Mouse (Mus musculus): ENCODE results near the gene Gcsh. TPM values are rescaled to one million over a fixed set of nuclear protein-coding genes. Genes with fewer than 3 reads are reported as not detected.

Gcsh gene
- total and polyA plus RNA-seq, 2 experiments from 2014 or later, result 46.5 to 93.9 TPM

- no peak overlapping the region for H3K4me2 ChIP-seq (ENCODE audit: low read depth, low read length, poor library complexity, severe bottlenecking)
- TF ChIP-seq CTCF (IDR thresholded peaks at IDR 0.05), result peak; percentile 86
- 15% methylated on average over 4 of the region's 4 CpGs for WGBS
These were observed 13.2 kb downstream of the Gcsh start for GRCm38 (mm10) chr8:116980117-116980516.

GRCm38 (mm10) chr8:116978631-116979256 is 14.6 kb downstream of the Gcsh start, which contains the start of gene 1700030J22Rik:
1700030J22Rik (minus strand) TSS chr8:116978959.
- TF ChIP-seq CTCF (IDR thresholded peaks at IDR 0.05), result peak; percentile 51; the same call in 1 of the 2 replicates
- Histone ChIP-seq H3K9me3 (ENCODE audit: low read length) (no peaks in the 10 kb centered on the region), H3K9ac (replicated peaks; ENCODE audit: low read length, poor library complexity, severe bottlenecking) (peak within 1 kb of the TSS; percentile 47), H3K4me1 (ENCODE audit: insufficient read depth, low read length) (no peaks in the 10 kb centered on the region), H3K27ac (ENCODE audit: low read depth, low read length) (0 out of 2 replicates have a peak within 1 kb of the TSS, but pooled peaks have one; percentile 38), H3K4me2 (ENCODE audit: low read depth, low read length, poor library complexity, severe bottlenecking) (peak within 1 kb of the TSS; percentile 80), H3K36me3 (ENCODE audit: insufficient read depth, low read length) (no peaks in the 10 kb centered on the region), H3K27me3 (ENCODE audit: insufficient read depth, low read length) (no peaks in the 10 kb centered on the region), H3K4me3 (ENCODE audit: low read depth, low read length) (peak within 1 kb of the TSS; percentile 83)
- DNase-seq (ENCODE audit: low spot score) (peak; percentile 99), ATAC-seq (ENCODE audit: low FRiP score) (peak; percentile 99)
- under 1% methylated on average over 46 of the region's 46 CpGs for WGBS

More at GRCm38 (mm10) chr8:116980117-116980516, 13.2 kb downstream of the Gcsh start:
- Histone ChIP-seq H3K36me3 (ENCODE audit: insufficient read depth, low read length) (no peaks in the 10 kb centered on the region), H3K27me3 (ENCODE audit: insufficient read depth, low read length) (no peaks in the 10 kb centered on the region), H3K9me3 (ENCODE audit: low read length) (no peaks in the 10 kb centered on the region), H3K4me3 (ENCODE audit: low read depth, low read length) (no peak overlapping the region), H3K9ac (replicated peaks; ENCODE audit: low read length, poor library complexity, severe bottlenecking) (no peak overlapping the region), H3K4me1 (ENCODE audit: insufficient read depth, low read length) (no peaks in the 10 kb centered on the region), H3K27ac (ENCODE audit: low read depth, low read length) (no peak overlapping the region)
- no peak for ATAC-seq (ENCODE audit: low FRiP score)
- peak; percentile 79 for DNase-seq (ENCODE audit: low spot score)

- H3K27ac ChIP-seq (ENCODE audit: low read depth, low read length), result 0 out of 2 replicates have a peak overlapping the region, but pooled peaks have one; percentile 38
- ATAC-seq (ENCODE audit: low FRiP score) (no peak), DNase-seq (ENCODE audit: low spot score) (no peak)
- peak overlapping the region; percentile 83 for H3K4me3 ChIP-seq (ENCODE audit: low read depth, low read length)
- no peaks in the 10 kb centered on the region for H3K4me1 ChIP-seq (ENCODE audit: insufficient read depth, low read length)
- H3K9ac ChIP-seq (replicated peaks; ENCODE audit: low read length, poor library complexity, severe bottlenecking), result peak overlapping the region; percentile 47
- H3K4me2 ChIP-seq (ENCODE audit: low read depth, low read length, poor library complexity, severe bottlenecking), result peak overlapping the region; percentile 80
- H3K9me3 ChIP-seq (ENCODE audit: low read length), result no peaks in the 10 kb centered on the region
- WGBS, result 32% methylated on average over 8 of the region's 8 CpGs
- no peaks in the 10 kb centered on the region; the same call in 1 of the 2 replicates for H3K36me3 ChIP-seq (ENCODE audit: insufficient read depth, low read length)
- no peaks in the 10 kb centered on the region for H3K27me3 ChIP-seq (ENCODE audit: insufficient read depth, low read length)
- TF ChIP-seq CTCF (IDR thresholded peaks at IDR 0.05), result no peak
These were observed 15.3 kb downstream of the Gcsh start for GRCm38 (mm10) chr8:116978052-116978451.

GRCm38 (mm10) chr8:116975606-116976005 is 17.7 kb downstream of the Gcsh start:
- ATAC-seq (ENCODE audit: low FRiP score) (no peak), DNase-seq (ENCODE audit: low spot score) (no peak)
- WGBS, result 68% methylated on average over 5 of the region's 5 CpGs
- no peaks in the 10 kb centered on the region for H3K4me1 ChIP-seq (ENCODE audit: insufficient read depth, low read length)
- no peak overlapping the region for H3K4me2 ChIP-seq (ENCODE audit: low read depth, low read length, poor library complexity, severe bottlenecking)
- no peak for TF ChIP-seq CTCF (IDR thresholded peaks at IDR 0.05)
- H3K36me3 ChIP-seq (ENCODE audit: insufficient read depth, low read length), result peaks cover under 1% of the 10 kb centered on the region; the same call in 1 of the 2 replicates
- H3K27ac ChIP-seq (ENCODE audit: low read depth, low read length), result no peak overlapping the region
- H3K27me3 ChIP-seq (ENCODE audit: insufficient read depth, low read length), result no peaks in the 10 kb centered on the region
- H3K9me3 ChIP-seq (ENCODE audit: low read length), result no peaks in the 10 kb centered on the region
- H3K4me3 ChIP-seq (ENCODE audit: low read depth, low read length), result no peak overlapping the region
- H3K9ac ChIP-seq (replicated peaks; ENCODE audit: low read length, poor library complexity, severe bottlenecking), result no peak overlapping the region

GRCm38 (mm10) chr8:116975066-116975465 is 18.3 kb downstream of the Gcsh start:
- Histone ChIP-seq H3K9ac (replicated peaks; ENCODE audit: low read length, poor library complexity, severe bottlenecking) (no peak overlapping the region), H3K4me3 (ENCODE audit: low read depth, low read length) (no peak overlapping the region), H3K27me3 (ENCODE audit: insufficient read depth, low read length) (no peaks in the 10 kb centered on the region), H3K4me2 (ENCODE audit: low read depth, low read length, poor library complexity, severe bottlenecking) (no peak overlapping the region), H3K36me3 (ENCODE audit: insufficient read depth, low read length) (peaks cover 4% of the 10 kb centered on the region; the same call in 1 of the 2 replicates), H3K4me1 (ENCODE audit: insufficient read depth, low read length) (no peaks in the 10 kb centered on the region), H3K9me3 (ENCODE audit: low read length) (no peaks in the 10 kb centered on the region), H3K27ac (ENCODE audit: low read depth, low read length) (no peak overlapping the region)
- WGBS, result 39% methylated on average over 5 of the region's 5 CpGs
- TF ChIP-seq CTCF (IDR thresholded peaks at IDR 0.05), result no peak
- ATAC-seq (ENCODE audit: low FRiP score) (no peak), DNase-seq (ENCODE audit: low spot score) (no peak)

- 86% methylated on average over 6 of the region's 6 CpGs for WGBS
- H3K27ac ChIP-seq (ENCODE audit: low read depth, low read length), result no peak overlapping the region
- H3K9me3 ChIP-seq (ENCODE audit: low read length), result no peaks in the 10 kb centered on the region
These were observed 23.8 kb downstream of the Gcsh start for GRCm38 (mm10) chr8:116969531-116969930.

More at GRCm38 (mm10) chr8:116969531-116969930, 23.8 kb downstream of the Gcsh start:
- Histone ChIP-seq H3K4me3 (ENCODE audit: low read depth, low read length) (no peak overlapping the region), H3K9ac (replicated peaks; ENCODE audit: low read length, poor library complexity, severe bottlenecking) (no peak overlapping the region), H3K36me3 (ENCODE audit: insufficient read depth, low read length) (peaks cover 4% of the 10 kb centered on the region; the same call in 1 of the 2 replicates), H3K4me1 (ENCODE audit: insufficient read depth, low read length) (no peaks in the 10 kb centered on the region), H3K27me3 (ENCODE audit: insufficient read depth, low read length) (no peaks in the 10 kb centered on the region), H3K4me2 (ENCODE audit: low read depth, low read length, poor library complexity, severe bottlenecking) (no peak overlapping the region)
- ATAC-seq (ENCODE audit: low FRiP score) (no peak), DNase-seq (ENCODE audit: low spot score) (no peak)
- TF ChIP-seq CTCF (IDR thresholded peaks at IDR 0.05), result no peak
